Mouse (Mus musculus): ENCODE data around the gene Cnot2.

Gene Cnot2

DNA sequence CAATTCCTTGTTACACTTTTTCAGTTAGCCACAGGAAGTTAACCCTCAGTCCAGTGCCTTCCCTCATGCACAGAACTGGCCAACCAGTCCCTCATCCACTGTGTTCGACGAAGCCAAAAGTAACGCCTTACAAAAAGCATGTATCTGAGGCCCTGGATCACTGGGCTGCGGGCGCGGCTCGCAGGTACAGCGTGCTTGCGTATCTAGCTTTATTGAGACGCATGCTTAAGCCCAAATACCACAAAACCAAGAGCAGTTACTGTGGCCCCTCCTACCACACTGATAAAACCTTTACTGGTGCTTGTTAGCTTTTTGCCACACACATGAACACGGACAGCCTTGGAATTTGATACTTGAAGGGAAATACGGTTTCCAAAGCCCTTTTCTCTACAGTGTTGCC, 99.4 kb downstream of the Cnot2 start:
- CTCF ChIA-PET: interaction anchor here (0.6 to 0.7 kb wide), 2 partner anchors 9 to 161 kb away, joined by 3 to 4 read pairs; partner anchors contain the start of gene Kcnmb4

DNA sequence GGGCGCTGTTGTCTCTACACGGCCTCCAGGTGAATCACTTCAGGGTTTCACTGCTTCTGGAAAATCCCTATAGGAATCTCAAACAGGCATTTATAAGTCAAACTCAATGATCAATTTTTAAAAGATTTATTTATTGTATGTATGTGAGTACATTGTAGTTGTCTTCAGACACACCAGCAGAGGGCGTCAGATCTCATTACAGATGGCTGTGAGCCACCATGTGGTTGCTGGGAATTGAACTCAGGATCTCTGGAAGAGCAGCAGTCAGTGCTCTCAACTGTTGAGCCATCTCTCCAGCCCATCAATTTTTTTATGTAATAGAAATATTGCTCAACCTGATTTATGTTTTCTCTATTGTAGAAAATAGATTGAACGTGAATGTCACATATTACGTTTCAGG, 100.3 kb downstream of the Cnot2 start:
- CTCF ChIA-PET: no interaction called here

DNA sequence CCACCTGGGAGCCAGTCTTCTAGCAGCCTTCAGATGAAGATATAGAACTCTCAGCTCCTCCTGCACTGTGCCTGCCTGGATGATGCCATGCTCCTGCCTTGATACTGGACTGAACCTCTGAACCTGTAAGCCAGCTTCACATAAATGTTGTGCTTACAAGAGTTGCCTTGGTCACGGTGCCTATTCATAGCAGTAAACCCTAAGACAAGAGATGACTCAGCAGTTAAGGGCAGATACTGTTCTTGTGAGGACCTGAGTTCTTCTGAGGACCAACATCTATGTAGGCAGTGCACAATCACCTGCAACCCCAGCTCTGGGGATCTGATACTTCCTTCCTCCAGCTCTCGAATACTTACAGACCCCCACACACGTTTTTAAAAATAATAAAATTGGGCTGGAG, 104.8 kb downstream of the Cnot2 start:
- CTCF ChIA-PET: no interaction called here

DNA sequence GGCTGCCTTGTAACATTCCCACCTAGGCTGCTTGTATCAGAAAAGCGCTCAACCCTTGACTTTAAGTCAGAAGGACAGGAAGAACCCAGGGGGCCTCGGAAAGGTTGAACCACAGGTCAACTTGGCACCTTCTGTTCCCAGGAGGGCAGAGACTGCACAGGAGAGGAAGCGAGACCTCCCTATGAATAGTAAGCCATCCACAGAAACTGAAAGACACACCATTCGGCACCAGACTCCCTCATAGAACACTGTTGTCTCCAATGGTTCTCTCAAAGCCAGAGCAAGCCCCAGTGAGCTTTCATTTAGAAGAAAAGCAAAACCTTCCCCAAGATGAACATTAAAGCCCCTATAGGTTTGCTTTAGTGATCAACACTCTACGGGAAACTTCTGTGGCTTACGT, 105.6 kb downstream of the Cnot2 start:
- CTCF ChIA-PET: interaction anchor here (0.6 kb wide), 1 partner anchor 142 kb away, joined by 5 read pairs; no protein-coding TSS in a partner anchor

DNA sequence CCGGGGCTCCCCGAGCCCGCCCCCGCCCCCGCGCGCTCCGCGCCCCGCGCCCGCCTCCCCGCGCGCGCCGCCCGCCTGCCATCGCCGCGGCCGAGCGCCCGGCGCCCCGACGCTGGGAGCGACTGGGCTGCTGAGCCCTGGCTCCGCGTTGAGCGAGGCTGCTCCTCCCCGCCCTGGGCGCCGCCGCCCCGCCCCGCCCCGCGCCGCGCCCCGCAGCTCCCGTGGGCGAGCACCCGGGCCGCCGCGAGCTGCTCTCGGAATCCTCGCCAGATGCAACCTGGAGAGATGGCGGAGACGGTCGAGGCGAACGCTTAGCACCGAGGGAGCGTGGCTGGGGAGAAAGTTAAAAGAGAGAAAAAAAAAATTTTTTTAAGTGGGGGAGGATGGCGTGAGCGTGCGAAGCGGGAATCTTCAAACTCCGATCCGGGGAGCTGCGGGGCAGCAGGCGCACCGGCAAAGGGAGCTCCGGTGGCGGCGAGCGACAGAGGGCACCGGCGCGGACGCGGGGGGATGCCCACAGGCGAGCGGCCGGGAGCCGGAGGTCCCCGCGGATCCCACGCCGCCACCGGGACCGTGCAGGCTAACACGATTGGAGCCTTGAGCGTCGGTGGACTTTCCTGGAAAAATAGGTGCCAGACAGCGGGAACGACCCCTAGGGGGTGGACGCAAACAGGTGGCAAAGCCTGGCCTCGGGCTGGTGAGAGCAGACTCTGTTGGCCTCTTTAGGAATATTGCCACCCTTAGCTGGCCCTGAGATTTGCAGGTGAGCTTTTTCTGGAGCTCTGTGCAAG, 107.4 kb downstream of the Cnot2 start, which contains the start of gene Kcnmb4:
TSS of gene Kcnmb4 (minus strand) at position 120 of the 791 bp plus-strand sequence.
- CTCF ChIA-PET: interaction anchor here (0.7 to 1.0 kb wide), 3 partner anchors 8 to 13 kb away, joined by 3 to 4 read pairs (median 3); no protein-coding TSS in a partner anchor

DNA sequence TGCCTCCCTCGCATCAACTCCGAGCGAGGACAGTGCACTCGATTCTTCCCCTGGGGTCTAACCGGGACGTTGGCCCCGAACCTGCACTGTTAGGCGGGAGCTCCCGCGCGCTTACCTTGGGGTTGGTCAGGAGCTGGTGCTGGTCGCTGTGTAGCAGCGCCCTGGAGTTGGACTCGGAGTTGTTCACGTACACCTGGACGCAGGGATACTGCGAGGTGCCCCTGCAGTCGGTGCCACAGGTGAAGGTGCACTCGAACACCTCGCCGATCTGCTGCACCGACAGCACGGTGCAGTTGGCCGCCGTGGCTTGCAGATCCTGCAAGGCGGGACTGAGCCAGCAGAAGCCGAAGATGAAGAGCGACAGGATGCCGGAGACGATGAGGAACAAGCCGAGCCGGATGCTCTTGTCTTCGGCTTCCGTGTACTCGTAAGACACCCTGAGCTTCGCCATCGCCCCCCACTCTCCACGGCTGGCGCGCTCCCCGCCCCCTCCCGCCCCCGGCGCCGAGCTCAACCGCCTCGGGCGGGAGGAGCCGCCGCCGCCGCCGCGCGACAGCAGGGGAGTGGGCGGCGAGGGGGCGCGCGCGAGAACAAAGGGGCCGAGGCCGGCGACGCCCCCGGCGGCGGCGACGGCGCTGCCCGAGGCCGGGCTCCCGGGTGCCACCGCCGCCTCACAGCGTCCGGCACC, 108.1 kb downstream of the Cnot2 start:
- CTCF ChIA-PET: interaction anchor here (0.7 to 1.0 kb wide), 3 partner anchors 9 to 13 kb away, joined by 3 to 4 read pairs (median 3); no protein-coding TSS in a partner anchor

DNA sequence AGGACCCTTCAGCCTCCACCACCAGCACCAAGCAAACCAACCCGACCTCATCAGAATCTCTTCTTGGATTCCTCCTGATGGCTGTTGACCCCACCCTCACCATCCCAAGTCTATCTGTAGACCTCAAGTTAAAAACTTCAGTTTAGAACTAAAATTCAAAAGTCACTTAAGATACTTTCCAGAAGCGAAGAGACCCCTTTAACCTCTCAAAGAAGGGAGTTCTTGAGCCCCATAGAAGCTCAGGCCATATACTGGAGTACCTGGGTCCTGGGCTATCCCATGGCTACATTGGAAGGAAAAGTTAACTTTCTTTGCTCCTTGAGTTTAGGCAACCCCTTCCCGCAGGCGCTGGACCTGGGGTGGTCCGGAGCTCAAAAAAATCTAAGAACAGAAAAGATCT, 108.7 kb downstream of the Cnot2 start:
- CTCF ChIA-PET: no interaction called here

DNA sequence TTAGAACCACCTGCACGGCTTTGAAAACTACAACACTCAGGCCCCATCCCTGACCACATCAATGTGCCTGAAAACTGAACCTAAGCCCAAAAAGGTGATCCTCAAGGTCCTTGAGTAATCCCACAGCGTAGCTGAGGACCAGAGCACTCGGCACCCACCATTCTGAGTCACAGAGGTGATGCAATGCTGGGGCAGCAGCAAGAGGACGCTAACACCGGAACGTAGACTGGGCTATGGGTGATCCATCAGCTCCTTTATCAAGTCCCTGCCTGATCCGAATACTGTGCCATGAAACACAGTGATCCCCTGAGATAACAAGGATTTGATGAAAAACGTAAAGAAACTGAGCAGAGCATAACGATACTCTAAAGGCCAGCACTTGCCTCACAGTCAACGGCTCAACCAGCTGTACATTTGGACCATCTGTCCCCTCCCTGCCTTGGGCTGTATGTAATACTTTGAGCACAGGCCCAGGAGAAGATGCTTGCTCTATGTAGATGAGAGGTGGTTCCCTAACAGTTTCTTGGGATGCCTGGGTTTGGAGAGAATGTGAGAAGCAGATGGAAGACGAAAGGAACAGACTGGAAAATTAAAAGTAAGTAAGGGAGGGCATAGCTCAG, 110.9 kb downstream of the Cnot2 start:
- CTCF ChIA-PET: interaction anchor here (0.7 kb wide), 1 partner anchor 121 kb away, joined by 4 read pairs; no protein-coding TSS in a partner anchor

DNA sequence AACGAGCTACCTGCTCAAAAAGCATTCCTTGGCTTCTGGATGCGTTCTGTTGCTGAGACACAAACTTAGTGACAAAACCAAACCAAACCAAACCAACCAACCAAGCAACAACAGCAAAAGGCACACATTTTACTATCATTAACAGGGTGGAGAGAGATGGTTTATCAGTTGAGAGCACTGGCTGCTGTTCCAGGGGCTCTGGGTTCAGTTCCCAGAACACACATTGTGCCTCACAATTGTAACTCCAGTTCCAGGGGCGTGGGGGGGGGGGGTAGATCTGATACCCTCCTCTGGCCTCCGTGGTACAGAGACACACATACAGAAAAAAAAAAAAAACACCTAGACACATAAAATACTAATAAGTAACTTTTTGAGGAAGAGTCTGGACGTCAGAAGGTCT, 113.2 kb downstream of the Cnot2 start:
- CTCF ChIA-PET: no interaction called here

DNA sequence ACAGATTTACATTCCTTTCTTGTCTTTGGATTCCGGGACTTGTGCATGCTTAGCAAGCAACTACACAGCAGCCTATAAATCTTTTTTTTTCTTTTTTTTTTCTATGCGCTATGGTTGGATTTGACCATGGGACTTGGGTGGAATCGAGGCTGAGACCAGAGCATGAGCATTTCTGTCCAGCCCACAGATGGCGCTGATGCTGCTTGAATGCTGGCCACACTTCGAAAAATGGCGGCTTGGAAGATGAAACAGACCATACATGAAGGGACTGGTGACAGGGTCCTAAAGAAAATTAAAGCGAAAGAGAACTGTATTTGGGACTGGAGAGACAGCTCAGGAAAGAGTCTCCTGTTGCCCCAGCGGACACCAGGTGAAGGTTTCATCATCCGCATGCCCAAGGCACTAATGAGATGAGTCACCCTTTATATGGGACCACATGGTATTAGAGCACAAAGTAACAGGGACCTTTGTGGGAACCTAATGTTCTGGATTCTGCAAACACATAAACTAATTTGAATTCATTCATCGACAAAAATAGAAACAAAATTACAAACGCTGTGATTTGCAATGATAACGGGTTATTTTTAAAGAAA, 117.5 kb downstream of the Cnot2 start:
- CTCF ChIA-PET: interaction anchor here (0.6 kb wide), 1 partner anchor 235 kb away, joined by 3 read pairs; no protein-coding TSS in a partner anchor

DNA sequence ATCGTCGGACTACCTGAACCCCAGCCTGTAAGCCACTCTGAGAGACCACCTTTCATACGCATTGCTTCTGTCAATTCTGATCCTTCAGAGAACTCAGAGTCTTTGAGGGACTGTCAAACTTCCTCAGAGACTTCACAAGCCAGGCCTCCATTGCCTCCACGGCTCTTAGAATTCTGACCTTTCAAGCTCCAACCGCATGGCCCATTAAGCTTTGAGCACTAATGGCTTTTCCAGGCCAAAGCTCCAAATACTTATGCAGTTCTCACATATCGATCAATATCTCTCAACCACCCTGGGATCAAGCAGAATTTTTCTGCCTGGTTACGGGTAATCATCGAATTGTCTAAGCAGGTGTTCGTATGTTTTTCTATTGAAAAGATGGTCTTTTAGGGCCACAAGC, 119.9 kb downstream of the Cnot2 start:
- CTCF ChIA-PET: no interaction called here

DNA sequence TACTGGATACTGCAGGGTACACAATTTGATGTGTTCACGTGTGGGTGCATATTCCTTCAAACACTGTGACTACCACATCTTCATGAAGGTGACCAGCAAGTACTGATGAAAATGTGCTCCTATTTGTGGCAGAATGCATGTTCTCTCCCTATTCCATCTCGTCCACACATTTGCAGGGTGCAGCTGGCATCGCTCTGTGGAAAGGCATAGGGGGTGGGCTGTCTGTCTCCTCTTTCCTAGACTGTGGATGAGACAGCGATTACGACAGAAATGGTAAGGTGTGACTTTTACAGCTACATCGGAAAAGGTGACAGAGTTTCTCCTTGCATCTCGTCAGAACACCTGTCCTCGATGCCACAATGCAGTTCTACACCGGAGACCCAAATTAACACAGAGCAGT, 122.5 kb downstream of the Cnot2 start:
- CTCF ChIA-PET: no interaction called here

DNA sequence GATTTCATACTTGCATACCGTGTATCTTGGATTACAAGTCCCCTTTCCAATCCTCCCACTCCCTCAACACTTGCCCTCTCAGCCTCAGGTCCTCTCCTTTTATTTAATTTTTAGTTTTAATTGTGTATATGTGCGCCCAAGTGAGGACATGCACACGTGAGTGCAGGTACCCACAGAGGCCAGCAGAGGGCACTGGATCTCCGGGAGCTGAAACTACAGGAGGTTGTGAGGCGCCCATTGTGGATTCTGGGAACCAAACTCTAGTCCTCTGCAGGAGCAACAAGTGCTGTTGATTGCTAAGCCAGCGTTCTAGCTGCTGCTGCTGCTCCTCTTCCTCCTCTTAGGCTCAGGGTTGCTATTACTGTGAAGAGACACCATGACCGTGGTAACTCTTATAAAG, 128.5 kb downstream of the Cnot2 start:
- CTCF ChIA-PET: no interaction called here

DNA sequence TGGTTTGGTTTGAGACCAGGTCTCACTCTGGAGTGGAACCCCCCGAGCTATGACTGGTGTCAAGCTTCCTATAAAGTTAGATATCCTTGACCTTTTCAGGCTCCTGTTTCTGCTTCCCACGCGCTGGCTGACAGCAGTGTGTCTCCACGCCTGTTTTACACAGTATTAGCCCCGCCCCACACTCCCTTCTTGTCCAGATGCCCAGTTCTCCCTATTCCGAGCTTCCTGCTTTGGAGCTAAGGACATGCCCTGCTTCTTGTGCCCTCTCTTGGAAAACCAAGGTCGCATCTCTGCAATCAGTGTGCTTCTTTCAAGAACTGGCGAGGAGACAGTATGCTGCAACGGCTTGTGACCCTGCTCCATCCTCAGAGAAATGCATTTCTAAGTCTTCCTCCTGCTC, 130.7 kb downstream of the Cnot2 start:
- CTCF ChIA-PET: no interaction called here

DNA sequence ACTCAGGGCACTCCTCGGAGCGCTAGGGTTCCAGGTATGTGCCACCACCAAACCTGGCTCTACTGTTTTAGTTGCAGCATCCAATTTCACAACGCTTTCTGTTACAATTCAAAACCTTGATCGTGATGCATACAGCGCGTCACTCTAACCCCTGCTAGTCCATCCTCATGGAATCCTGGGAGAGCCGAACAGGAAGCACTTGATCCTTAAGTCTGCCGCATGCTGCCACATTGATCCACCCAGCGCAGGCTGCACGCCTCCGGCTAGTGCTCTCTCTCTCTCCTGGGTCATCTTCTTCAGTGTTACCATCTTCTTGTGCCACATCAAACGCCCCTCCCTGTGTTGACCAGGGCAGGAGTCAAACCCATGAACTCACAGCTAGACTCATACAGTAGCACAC, 133.1 kb downstream of the Cnot2 start:
- CTCF ChIA-PET: no interaction called here

DNA sequence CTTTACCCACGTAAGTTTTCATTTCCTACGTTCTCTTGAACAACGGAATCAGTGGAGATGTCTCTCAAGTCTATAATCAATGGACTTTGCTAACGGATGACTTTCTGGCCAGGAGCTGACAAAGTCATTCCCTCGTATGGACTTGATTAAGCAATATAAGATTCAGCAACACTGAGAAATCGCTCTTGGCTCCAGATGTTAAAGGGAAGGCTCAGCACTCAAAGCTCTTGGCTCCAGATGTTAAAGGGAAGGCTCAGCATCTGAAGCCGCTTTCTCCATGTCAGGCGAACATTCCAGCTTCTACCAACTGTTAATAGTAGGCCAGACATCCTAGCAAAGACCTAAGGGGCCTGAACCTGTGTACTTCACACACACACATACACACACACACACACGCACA, 134.1 kb downstream of the Cnot2 start:
- CTCF ChIA-PET: no interaction called here

DNA sequence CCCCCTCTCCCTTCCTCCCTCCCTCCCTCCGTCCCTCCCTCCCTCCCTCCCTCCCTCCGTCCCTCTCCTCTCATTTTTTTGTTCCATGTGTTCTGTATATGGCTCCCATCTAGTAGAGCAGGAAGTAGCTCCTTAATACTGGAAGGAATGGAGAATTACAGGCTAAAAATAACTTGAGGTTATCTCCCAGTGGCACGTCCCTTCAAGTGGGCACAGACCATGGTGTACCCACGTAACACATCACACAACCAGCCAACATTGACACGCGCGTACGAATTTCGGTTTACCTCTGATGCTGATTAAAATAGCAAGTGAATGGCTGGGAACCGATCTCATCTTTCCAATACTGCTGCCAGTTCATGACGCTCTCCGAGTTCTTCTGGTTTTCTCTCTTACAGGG, 135.3 kb downstream of the Cnot2 start:
- CTCF ChIA-PET: no interaction called here

DNA sequence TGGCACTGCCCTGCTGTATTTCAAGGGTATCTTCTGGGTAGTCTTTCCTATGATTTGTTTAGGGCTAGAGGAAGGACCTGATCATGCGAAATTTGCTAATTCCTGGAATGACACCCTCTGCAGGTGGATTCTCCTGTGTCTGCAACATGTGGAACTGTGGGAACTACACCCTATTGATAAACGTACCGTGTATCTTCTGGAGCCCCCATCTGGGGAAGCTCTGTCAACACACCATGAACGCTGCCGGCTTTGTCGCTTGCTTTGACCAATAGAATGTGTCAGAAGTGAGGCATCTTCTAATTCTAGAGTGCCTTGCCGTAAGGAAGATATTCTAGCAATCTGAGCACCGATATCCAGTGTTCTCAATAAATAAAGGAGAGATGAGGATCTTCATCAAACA, 136.5 kb downstream of the Cnot2 start:
- CTCF ChIA-PET: no interaction called here

DNA sequence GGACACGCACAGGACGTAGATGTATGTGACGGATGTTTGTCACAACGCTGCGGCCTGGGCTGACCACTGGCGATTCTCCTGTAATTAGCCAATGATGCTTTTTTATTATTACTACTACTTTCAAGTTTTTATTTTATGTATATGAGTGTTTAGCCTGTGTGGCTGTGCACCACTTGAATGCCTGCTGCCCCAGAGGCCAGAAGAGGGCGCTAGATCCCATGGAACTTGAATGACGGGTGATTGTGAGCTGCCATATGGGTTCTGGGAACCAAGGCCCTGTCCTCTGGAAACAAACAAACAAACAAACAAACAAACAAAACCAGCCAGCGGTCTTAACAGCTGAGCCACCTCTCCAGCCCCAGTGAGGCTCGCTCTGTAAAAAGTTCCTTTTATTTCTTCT, 136.9 kb downstream of the Cnot2 start:
- CTCF ChIA-PET: no interaction called here

DNA sequence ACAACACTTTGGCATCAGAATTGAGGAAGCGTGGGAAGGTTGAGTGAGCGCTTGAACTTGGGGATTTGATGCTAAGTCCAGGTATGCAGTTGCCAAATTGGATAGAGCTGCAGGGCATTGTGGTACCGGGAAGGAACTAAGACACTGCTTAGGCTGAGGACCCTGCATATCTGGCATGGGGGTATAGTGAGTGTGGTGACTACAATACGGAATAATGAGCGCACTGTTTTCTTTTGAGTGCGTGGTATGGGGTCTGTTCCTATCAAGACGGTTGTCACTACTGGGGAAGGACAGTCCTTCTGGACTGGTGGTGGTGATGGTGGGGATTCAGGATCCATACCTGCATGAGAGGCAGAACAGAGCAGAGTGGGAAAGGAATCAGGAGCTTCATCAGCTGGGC, 140.4 kb downstream of the Cnot2 start:
- CTCF ChIA-PET: interaction anchor here (0.7 kb wide), 1 partner anchor 111 kb away, joined by 3 read pairs; no protein-coding TSS in a partner anchor

DNA sequence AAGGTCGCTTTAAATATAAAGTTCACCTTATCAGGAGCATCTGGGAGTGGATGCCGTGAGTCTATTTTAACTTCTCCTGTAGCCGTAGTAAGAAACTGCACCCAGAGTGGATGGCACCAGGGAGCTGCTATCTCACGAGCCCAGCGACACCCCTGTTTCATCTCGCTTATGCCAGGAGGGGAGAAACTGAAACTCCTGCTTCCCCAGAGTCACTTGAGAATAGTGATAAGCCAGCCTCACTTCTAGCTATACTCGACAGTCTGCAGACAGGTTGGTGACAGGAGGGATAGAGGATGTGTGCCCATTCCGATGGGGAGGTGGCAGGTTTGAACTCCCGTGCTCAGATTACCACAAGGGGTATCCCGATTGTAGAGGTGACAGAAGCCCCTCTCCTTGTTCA, 141.2 kb downstream of the Cnot2 start:
- CTCF ChIA-PET: no interaction called here

DNA sequence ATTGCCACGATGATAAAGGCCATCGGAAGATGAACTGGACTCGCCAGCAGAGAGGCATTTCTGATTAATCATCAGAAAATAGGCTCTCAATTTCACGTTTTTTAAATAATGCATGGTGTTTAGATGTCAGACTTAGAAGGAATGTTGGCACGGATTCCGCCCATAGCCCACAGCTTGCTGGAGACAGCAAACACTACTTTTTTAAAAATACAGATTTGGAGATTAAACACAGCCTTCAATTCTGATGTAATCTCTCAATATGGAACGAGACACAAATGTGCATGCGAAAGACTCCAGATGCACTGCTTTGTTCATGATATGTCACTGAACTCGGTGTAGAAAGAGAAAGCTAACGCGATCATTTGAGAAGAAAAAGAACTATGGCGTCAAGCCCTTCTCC, 145.9 kb downstream of the Cnot2 start:
- CTCF ChIA-PET: no interaction called here
